Mouse (Mus musculus) heart, postnatal 0 days (tissue): ENCODE data around the gene C1s2.

ENCODE experiments used
- CTCF ChIP-seq: IDR thresholded peaks from 2 replicates; pipeline ENCODE4 v1.5.1; 2016; ENCODE audit warnings: antibody characterized with exemption, control low read depth, low read depth
- EP300 ChIP-seq: IDR thresholded peaks from 2 replicates; pipeline ENCODE4 v1.6.1; 2016; ENCODE audit warnings: antibody characterized with exemption, low read depth

GRCm38 (mm10) chr6:124585761-124586160 is 50.1 kb downstream of the C1s2 start:
- TF ChIP-seq CTCF = no peak
- TF ChIP-seq EP300 = no peak
